Mouse (Mus musculus): ENCODE measurements around the gene Myh3. TPM values are rescaled to one million over a fixed set of nuclear protein-coding genes. Genes with fewer than 3 reads are reported as not detected.
A peak's percentile ranks its signal among the peaks of the same experiment; 100 is the strongest.

The Myh3 gene
- total RNA-seq (2021), result 1 to 10 TPM; 3.3 TPM

GRCm38 (mm10) chr11:67078000-67078399, at the start of gene Myh3:
Gene Myh3 (plus strand): TSS chr11:67078300.
- no peak for DNase-seq (ENCODE audit: extremely low spot score in 1 of 2, low spot score in 2 of 2)
- intact Hi-C loops (cut with DNase I), result no loop called here

- intact Hi-C loops (cut with DNase I), result no loop called here
Observed at GRCm38 (mm10) chr11:67030904-67031602, 47.0 kb upstream of the Myh3 start.

GRCm38 (mm10) chr11:67031603-67031915, 46.5 kb upstream of the Myh3 start:
- no peak for DNase-seq (ENCODE audit: extremely low spot score in 1 of 2, low spot score in 2 of 2)
- intact Hi-C loops (cut with DNase I), result no loop called here

More at GRCm38 (mm10) chr11:67030904-67031602, 47.0 kb upstream of the Myh3 start:
- no peak for DNase-seq (ENCODE audit: extremely low spot score in 1 of 2, low spot score in 2 of 2)

- intact Hi-C loops (cut with DNase I), result no loop called here
- no peak for DNase-seq (ENCODE audit: extremely low spot score in 1 of 2, low spot score in 2 of 2)
Observed at GRCm38 (mm10) chr11:67034775-67035485, 43.2 kb upstream of the Myh3 start.

GRCm38 (mm10) chr11:67036229-67036628, 41.9 kb upstream of the Myh3 start:
- intact Hi-C loops (cut with DNase I), result no loop called here

GRCm38 (mm10) chr11:67036892-67037291, 41.2 kb upstream of the Myh3 start:
- intact Hi-C loops (cut with DNase I), result no loop called here
- DNase-seq (ENCODE audit: extremely low spot score in 1 of 2, low spot score in 2 of 2), result no peak

More at GRCm38 (mm10) chr11:67036229-67036628, 41.9 kb upstream of the Myh3 start:
- DNase-seq (ENCODE audit: extremely low spot score in 1 of 2, low spot score in 2 of 2), result no peak

- no peak for DNase-seq (ENCODE audit: extremely low spot score in 1 of 2, low spot score in 2 of 2)
- intact Hi-C loops (cut with DNase I), result no loop called here
Observed at GRCm38 (mm10) chr11:67039799-67040198, 38.3 kb upstream of the Myh3 start.

- intact Hi-C loops (cut with DNase I), result no loop called here
- no peak for DNase-seq (ENCODE audit: extremely low spot score in 1 of 2, low spot score in 2 of 2)
Observed at GRCm38 (mm10) chr11:67040483-67040882, 37.6 kb upstream of the Myh3 start.

- intact Hi-C loops (cut with DNase I), result no loop called here
- DNase-seq (ENCODE audit: extremely low spot score in 1 of 2, low spot score in 2 of 2), result peak in 1 of 2 experiments; percentile 52
Observed at GRCm38 (mm10) chr11:67043007-67043406, 35.1 kb upstream of the Myh3 start.

- intact Hi-C loops (cut with DNase I), result no loop called here
- DNase-seq (ENCODE audit: extremely low spot score in 1 of 2, low spot score in 2 of 2), result no peak
Observed at GRCm38 (mm10) chr11:67044959-67045358, 33.1 kb upstream of the Myh3 start.

GRCm38 (mm10) chr11:67047199-67047598, 30.9 kb upstream of the Myh3 start:
- no peak for DNase-seq (ENCODE audit: extremely low spot score in 1 of 2, low spot score in 2 of 2)

GRCm38 (mm10) chr11:67048496-67048895, 29.6 kb upstream of the Myh3 start:
- intact Hi-C loops (cut with DNase I), result no loop called here
- no peak for DNase-seq (ENCODE audit: extremely low spot score in 1 of 2, low spot score in 2 of 2)

More at GRCm38 (mm10) chr11:67047199-67047598, 30.9 kb upstream of the Myh3 start:
- intact Hi-C loops (cut with DNase I), result no loop called here

- intact Hi-C loops (cut with DNase I), result no loop called here
Observed at GRCm38 (mm10) chr11:67049256-67049655, 28.8 kb upstream of the Myh3 start.

GRCm38 (mm10) chr11:67051676-67052320, 26.3 kb upstream of the Myh3 start:
- intact Hi-C loops (cut with DNase I), result no loop called here
- DNase-seq (ENCODE audit: extremely low spot score in 1 of 2, low spot score in 2 of 2), result no peak

More at GRCm38 (mm10) chr11:67049256-67049655, 28.8 kb upstream of the Myh3 start:
- DNase-seq (ENCODE audit: extremely low spot score in 1 of 2, low spot score in 2 of 2), result no peak

- peak; percentile 89 to 92 for DNase-seq (ENCODE audit: extremely low spot score in 1 of 2, low spot score in 2 of 2)
- intact Hi-C loops (cut with DNase I), result no loop called here
Observed at GRCm38 (mm10) chr11:67052321-67052952, 25.7 kb upstream of the Myh3 start, which contains the start of the genes Adprm and Sco1. Gene Adprm (minus strand): TSS chr11:67052594. Gene Sco1 (plus strand): TSS chr11:67052670.

GRCm38 (mm10) chr11:67054754-67055365, 23.2 kb upstream of the Myh3 start:
- intact Hi-C loops (cut with DNase I), result no loop called here
- no peak for DNase-seq (ENCODE audit: extremely low spot score in 1 of 2, low spot score in 2 of 2)

GRCm38 (mm10) chr11:67061311-67061710, 16.8 kb upstream of the Myh3 start:
- intact Hi-C loops (cut with DNase I), result no loop called here
- no peak for DNase-seq (ENCODE audit: extremely low spot score in 1 of 2, low spot score in 2 of 2)

GRCm38 (mm10) chr11:67062726-67063125, 15.4 kb upstream of the Myh3 start:
- intact Hi-C loops (cut with DNase I), result no loop called here
- no peak for DNase-seq (ENCODE audit: extremely low spot score in 1 of 2, low spot score in 2 of 2)

GRCm38 (mm10) chr11:67067741-67068140, 10.4 kb upstream of the Myh3 start:
- intact Hi-C loops (cut with DNase I), result no loop called here
- no peak for DNase-seq (ENCODE audit: extremely low spot score in 1 of 2, low spot score in 2 of 2)
